Comparison of ENCODE assay signal across 14 mouse cellular contexts in genomic region chr17:27718250-27718649, GRCm38 (mm10). TPM values are rescaled to one million over a fixed set of nuclear protein-coding genes. Genes with fewer than 3 reads are reported as not detected.
DNase-seq lines count a peak whose midpoint lies in the region; ATAC-seq and TF ChIP-seq lines count a peak whose summit lies in the region.
"Had no signal": no experiment of that assay in that cellular context is flagged by ENCODE, and none has a peak within 500 bp of the region (broad histone marks: within the 10 kb centered on the region; RNA-seq: fewer than 3 reads in every experiment).

No protein-coding gene starts in this region.

- intact Hi-C loops in left cerebral cortex, postnatal 10 days (cut with DNase I) = loop anchor here (5.0 kb wide), 1 partner anchor 186 kb away; no protein-coding TSS in a partner anchor
- intact Hi-C loops in left cerebral cortex, postnatal 36 days (cut with DNase I) = no loop called here

- peak; percentile 59 for TF ChIP-seq RAD21 in CH12.LX (IDR thresholded peaks at IDR 0.05; ENCODE audit: low read depth, low read length)

- no peak overlapping the region for H3K9ac ChIP-seq in forebrain, embryonic 13.5 days
- H3K9ac ChIP-seq in forebrain, embryonic 15.5 days (replicated peaks) = no peak overlapping the region
- no peak overlapping the region for H3K9ac ChIP-seq in CH12.LX (ENCODE audit: insufficient read depth, low read depth)
- no peak overlapping the region for H3K9ac ChIP-seq in embryonic facial prominence, embryonic 14.5 days (ENCODE audit: low read depth, low read length)
- H3K9ac ChIP-seq: heart, embryonic 13.5 days; limb, embryonic 15.5 days; midbrain, embryonic 12.5 days had no signal

- 61% methylated on average over 5 of the region's 5 CpGs for WGBS in forebrain, embryonic 13.5 days
- 61% methylated on average over 5 of the region's 5 CpGs for WGBS in forebrain, embryonic 15.5 days
- 48% methylated on average over 5 of the region's 5 CpGs for WGBS in embryonic facial prominence, embryonic 14.5 days

- peak in 1 of 2 experiments; percentile 56; a peak in 2 of 4 replicates for TF ChIP-seq CTCF in CH12.LX (conservative IDR thresholded peaks at IDR 0.05 in 1 of 2, IDR thresholded peaks at IDR 0.05 in 1 of 2; ENCODE audit: low read depth in 2 of 2, low read length in 2 of 2)

- no peak overlapping the region for H3K4me2 ChIP-seq in forebrain, embryonic 13.5 days
- no peak overlapping the region for H3K4me2 ChIP-seq in forebrain, embryonic 15.5 days (replicated peaks)
- no peak overlapping the region for H3K4me2 ChIP-seq in CH12.LX (ENCODE audit: insufficient read depth, low read depth, poor library complexity, severe bottlenecking)
- H3K4me2 ChIP-seq in embryonic facial prominence, embryonic 14.5 days (ENCODE audit: low read depth, low read length) = no peak overlapping the region
- H3K4me2 ChIP-seq: heart, embryonic 13.5 days; limb, embryonic 15.5 days; midbrain, embryonic 12.5 days had no signal

- H3K4me1 ChIP-seq in forebrain, embryonic 13.5 days = peaks cover 19% of the 10 kb centered on the region
- peaks cover 10% of the 10 kb centered on the region; the same call in 1 of the 2 replicates for H3K4me1 ChIP-seq in forebrain, embryonic 15.5 days
- H3K4me1 ChIP-seq in CH12.LX (ENCODE audit: control insufficient read depth in 1 of 2, insufficient read depth in 2 of 2) = peaks cover 13 to 22% of the 10 kb centered on the region in 2 experiments
- peaks cover 8% of the 10 kb centered on the region for H3K4me1 ChIP-seq in embryonic facial prominence, embryonic 14.5 days (ENCODE audit: control insufficient read depth, insufficient read depth, low read length)

- no peaks in the 10 kb centered on the region for H3K79me2 ChIP-seq in CH12.LX (replicated peaks; ENCODE audit: control insufficient read depth, extremely low read depth, insufficient read depth, poor library complexity, severe bottlenecking)

- in situ Hi-C loops in CH12.LX (cut with MboI; ENCODE audit: low pct_ligation_motif_present, low pct_unique_long_range_greater_than_20kb, low sequenced_read_pairs) = no loop called here

- 0 out of 2 replicates have a peak, but pooled peaks have one; percentile 6 for ATAC-seq in forebrain, embryonic 13.5 days
- no peak; the same call in 1 of the 2 replicates for ATAC-seq in forebrain, embryonic 15.5 days (replicated peaks)
- ATAC-seq in embryonic facial prominence, embryonic 14.5 days (ENCODE audit: low read depth) = no peak

- DNase-seq in left cerebral cortex, postnatal 10 days (ENCODE audit: extremely low spot score in 1 of 2, low spot score in 2 of 2) = peak; percentile 61
- DNase-seq in left cerebral cortex, postnatal 36 days (ENCODE audit: low spot score in 2 of 2) = no peak
- peak; percentile 34 for DNase-seq in CH12.LX (ENCODE audit: extremely low read depth)
- peak; percentile 35 for DNase-seq in embryonic facial prominence, embryonic 14.5 days (ENCODE audit: low spot score)
- DNase-seq in frontal cortex, postnatal 36 days (ENCODE audit: low spot score in 2 of 2) = no peak
- no peak for DNase-seq in frontal cortex, adult 2 months (ENCODE audit: extremely low spot score in 1 of 2, low spot score in 1 of 2)
- DNase-seq: cerebellum, adult 2 months; right cerebral cortex, postnatal 25 days; thymus, postnatal 25 days had no signal

- no peaks in the 10 kb centered on the region for H3K9me3 ChIP-seq in forebrain, embryonic 13.5 days (replicated peaks)
- no peaks in the 10 kb centered on the region for H3K9me3 ChIP-seq in forebrain, embryonic 15.5 days
- H3K9me3 ChIP-seq in CH12.LX (replicated peaks; ENCODE audit: low read length) = no peaks in the 10 kb centered on the region
- no peaks in the 10 kb centered on the region for H3K9me3 ChIP-seq in embryonic facial prominence, embryonic 14.5 days (ENCODE audit: control insufficient read depth, low read length)
- H3K9me3 ChIP-seq: heart, embryonic 13.5 days; limb, embryonic 15.5 days; midbrain, embryonic 12.5 days had no signal

- no peak overlapping the region for H3K27ac ChIP-seq in forebrain, embryonic 13.5 days
- no peak overlapping the region for H3K27ac ChIP-seq in forebrain, embryonic 15.5 days (replicated peaks)
- no peak overlapping the region for H3K27ac ChIP-seq in CH12.LX (ENCODE audit: insufficient read depth, low read depth)
- H3K27ac ChIP-seq in embryonic facial prominence, embryonic 14.5 days (replicated peaks; ENCODE audit: low read depth, low read length) = no peak overlapping the region
- H3K27ac ChIP-seq: heart, embryonic 13.5 days; limb, embryonic 15.5 days; midbrain, embryonic 12.5 days had no signal

- no peaks in the 10 kb centered on the region for H3K36me3 ChIP-seq in forebrain, embryonic 13.5 days (ENCODE audit: poor library complexity, severe bottlenecking)
- no peaks in the 10 kb centered on the region for H3K36me3 ChIP-seq in forebrain, embryonic 15.5 days
- no peaks in the 10 kb centered on the region for H3K36me3 ChIP-seq in CH12.LX (replicated peaks in 1 of 2; ENCODE audit: control insufficient read depth in 1 of 2, insufficient read depth in 1 of 2, low read length in 1 of 2)
- no peaks in the 10 kb centered on the region for H3K36me3 ChIP-seq in embryonic facial prominence, embryonic 14.5 days (ENCODE audit: control insufficient read depth, insufficient read depth, low read length)
- H3K36me3 ChIP-seq: heart, embryonic 13.5 days; limb, embryonic 15.5 days; midbrain, embryonic 12.5 days had no signal

- TF ChIP-seq POLR2A in CH12.LX (IDR thresholded peaks at IDR 0.05; ENCODE audit: low read depth, low read length) = no peak

- H3K27me3 ChIP-seq in forebrain, embryonic 13.5 days = peaks cover 11% of the 10 kb centered on the region
- H3K27me3 ChIP-seq in forebrain, embryonic 15.5 days = 0 out of 2 replicates have a peak, but pooled peaks cover 4% of the 10 kb centered on the region
- peaks cover 28% of the 10 kb centered on the region for H3K27me3 ChIP-seq in CH12.LX (replicated peaks)
- H3K27me3 ChIP-seq in embryonic facial prominence, embryonic 14.5 days (replicated peaks; ENCODE audit: control insufficient read depth, insufficient read depth, low read length) = no peaks in the 10 kb centered on the region

- no peak overlapping the region for H3K4me3 ChIP-seq in forebrain, embryonic 13.5 days
- no peak overlapping the region for H3K4me3 ChIP-seq in forebrain, embryonic 15.5 days
- H3K4me3 ChIP-seq in CH12.LX (replicated peaks in 1 of 3; ENCODE audit: low read depth in 2 of 3, low read length in 2 of 3, poor library complexity in 1 of 3) = no peak overlapping the region
- H3K4me3 ChIP-seq in embryonic facial prominence, embryonic 14.5 days (ENCODE audit: low read depth, low read length) = no peak overlapping the region
- H3K4me3 ChIP-seq: heart, embryonic 13.5 days; limb, embryonic 15.5 days; midbrain, embryonic 12.5 days had no signal

- dilution Hi-C loops in CH12.LX (cut with MboI; ENCODE audit: extremely low pct_ligation_motif_present, extremely low pct_unique_long_range_greater_than_20kb, low sequenced_read_pairs) = no loop called here

- TF ChIP-seq EP300 in CH12.LX (IDR thresholded peaks at IDR 0.05; ENCODE audit: low read length) = no peak

TF ChIP-seq in CH12.LX, 34 proteins besides CTCF, POLR2A, EP300 and RAD21:
- TF ChIP-seq TCF12 (IDR thresholded peaks at IDR 0.05; ENCODE audit: low read depth, low read length) (no peak), MXI1 (IDR thresholded peaks at IDR 0.05; ENCODE audit: low read depth, low read length) (peak; percentile 37; the same call in 1 of the 2 replicates), RCOR1 (conservative IDR thresholded peaks at IDR 0.05; ENCODE audit: low read depth, low read length) (no peak), CHD1 (IDR thresholded peaks at IDR 0.05; ENCODE audit: low read depth, low read length) (no peak), KAT2A (IDR thresholded peaks at IDR 0.05; ENCODE audit: insufficient replicate concordance, low read length) (no peak), SMC3 (IDR thresholded peaks at IDR 0.05; ENCODE audit: low read depth, low read length) (peak; percentile 55)

RNA-seq across cellular contexts. Expression of gene Spdef, which starts 10.5 kb away (rescaled TPM):
- 0.38 and 0.75 TPM in 2 replicates for polyA plus RNA-seq in forebrain, embryonic 13.5 days (2015; fragmentation: Nextera tagmentation; extraction: Ambion mirVana)
- 0.49 and 0.51 TPM in 2 replicates for polyA plus RNA-seq in forebrain, embryonic 15.5 days (2015; fragmentation: Nextera tagmentation; extraction: Ambion mirVana)
- 1 to 10 TPM; 1.3 to 2.0 TPM for total RNA-seq in left cerebral cortex, postnatal 10 days (2021)
- under 1 TPM; 0.48 to 0.49 TPM for total RNA-seq in left cerebral cortex, postnatal 36 days (2021)
- not detected in 2 replicates for total RNA-seq in CH12.LX (2012; rRNA removed)
- not detected in 2 replicates for total RNA-seq in CH12.LX (2014; rRNA removed)
- not detected in 2 replicates for polyA plus RNA-seq in CH12.LX (2012; ENCODE audit: insufficient read length, low read depth)
- 0.26 and 1.6 TPM in 2 replicates for polyA plus RNA-seq in embryonic facial prominence, embryonic 14.5 days (2014; fragmentation: Nextera tagmentation; extraction: Ambion mirVana)
- 0.80 and 0.95 TPM in 2 replicates for polyA plus RNA-seq in frontal cortex, adult 2 months (2012; rRNA removed)

Comparison
In these comparisons a context has a peak if more than half of its experiments do, and no peak if none do; other contexts are left out.
1. DNase-seq: peak in left cerebral cortex, postnatal 10 days (2 of 2), CH12.LX (single experiment) and embryonic facial prominence, embryonic 14.5 days (single experiment); none in left cerebral cortex, postnatal 36 days (0 of 2), frontal cortex, postnatal 36 days (0 of 2) and frontal cortex, adult 2 months (0 of 2).